Mouse (Mus musculus) thymus, adult 2 months (tissue): ENCODE results near the gene 0610010F05Rik.

ENCODE experiments used
- CTCF ChIP-seq: fragments of 200-500 bp; IDR thresholded peaks from 2 replicates; pipeline ENCODE4 v1.5.1; 2012; ENCODE audit warnings: mild to moderate bottlenecking, control low read depth, low read length, moderate library complexity, borderline replicate concordance; ENCODE audit not compliant: control insufficient read depth, poor library complexity, insufficient read depth; ENCODE audit errors: extremely low read depth
- POLR2A ChIP-seq: fragments of 200-500 bp; IDR thresholded peaks from 2 replicates; pipeline ENCODE4 v1.6.1; 2012; ENCODE audit warnings: mild to moderate bottlenecking, low read length, control low read depth, moderate library complexity; ENCODE audit not compliant: control insufficient read depth, poor library complexity, insufficient read depth; ENCODE audit errors: extremely low read depth

- TF ChIP-seq POLR2A (no peak), CTCF (no peak)
These were observed 18.9 kb downstream of the 0610010F05Rik start for GRCm38 (mm10) chr11:23614546-23614945.
